Mouse (Mus musculus) liver, embryonic 16.5 days (tissue): ENCODE measurements around the gene Gm10192. TPM values are rescaled to one million over a fixed set of nuclear protein-coding genes. Genes with fewer than 3 reads are reported as not detected.

ENCODE experiments used
- ATAC-seq: fragments of 200-750 bp; cut with Nextera tagmentation; 2 replicates; pipeline ENCODE4 v1.8.0; 2017; ENCODE audit warnings: low read depth, mild to moderate bottlenecking, moderate number of reproducible peaks, moderate library complexity
- H3K27ac ChIP-seq: fragments of 300-500 bp; sonication (generic); 2 replicates; pipeline ENCODE4 v1.5.1; 2014; ENCODE audit warnings: mild to moderate bottlenecking, low read length
- H3K27me3 ChIP-seq: fragments of 300-500 bp; sonication (generic); 2 replicates; pipeline ENCODE4 v1.6.1; 2014; ENCODE audit warnings: low read depth, low read length, mixed read lengths; ENCODE audit not compliant: control insufficient read depth, insufficient read depth
- H3K36me3 ChIP-seq: fragments of 300-500 bp; sonication (generic); 2 replicates; pipeline ENCODE4 v1.6.1; 2014; ENCODE audit warnings: mild to moderate bottlenecking; ENCODE audit not compliant: control insufficient read depth, insufficient read depth
- H3K4me1 ChIP-seq: fragments of 300-500 bp; sonication (generic); 2 replicates; pipeline ENCODE4 v1.6.1; 2014; ENCODE audit warnings: low read depth, low read length, mixed read lengths; ENCODE audit not compliant: control insufficient read depth
- H3K4me2 ChIP-seq: fragments of 300-500 bp; sonication (generic); 2 replicates; pipeline ENCODE4 v1.6.1; 2014; ENCODE audit warnings: low read depth, low read length, mixed read lengths
- H3K4me3 ChIP-seq: fragments of 300-500 bp; sonication (generic); 2 replicates; pipeline ENCODE4 v1.5.1; 2014; ENCODE audit warnings: low read depth, mild to moderate bottlenecking, low read length
- H3K9ac ChIP-seq: fragments of 300-500 bp; sonication (generic); 2 replicates; pipeline ENCODE4 v1.6.1; 2014; ENCODE audit warnings: low read depth, low read length
- H3K9me3 ChIP-seq: fragments of 300-500 bp; sonication (generic); replicated peaks from 2 replicates; pipeline ENCODE4 v1.6.1; 2016; ENCODE audit warnings: low read length; ENCODE audit not compliant: control insufficient read depth
- WGBS: fragments of 180-500 bp; shearing (Covaris S2); extraction: QIAGEN DNeasy Blood & Tissue Kit; methylation state at CpG from one replicate; pipeline ENCODE4 v1.1.7; 2014; ENCODE audit not compliant: insufficient replicate concordance; 5-methylcytosine and 5-hydroxymethylcytosine counted together
- polyA plus RNA-seq: library from polyadenylated mRNA; unstranded; fragments of >200 nt; fragmentation: Nextera tagmentation; extraction: Ambion mirVana; gene quantifications from 2 replicates; pipeline ENCODE4 v1.2.1, GENCODE M21; 2015

The Gm10192 gene
- polyA plus RNA-seq, 1 experiment from 2014 or later: not detected

- Histone ChIP-seq H3K4me2 (no peak overlapping the region), H3K27me3 (no peaks in the 10 kb centered on the region), H3K9me3 (no peaks in the 10 kb centered on the region), H3K4me3 (no peak overlapping the region), H3K36me3 (no peaks in the 10 kb centered on the region), H3K4me1 (no peaks in the 10 kb centered on the region), H3K27ac (no peak overlapping the region), H3K9ac (no peak overlapping the region)
- 61% methylated on average over 10 of the region's 10 CpGs for WGBS
- ATAC-seq: no peak
These were observed 26.1 kb downstream of the Gm10192 start for GRCm38 (mm10) chr4:97156841-97157345.

GRCm38 (mm10) chr4:97156084-97156483 lies 26.9 kb downstream of the Gm10192 start:
- Histone ChIP-seq H3K9ac (no peak overlapping the region), H3K36me3 (no peaks in the 10 kb centered on the region), H3K27me3 (no peaks in the 10 kb centered on the region), H3K9me3 (no peaks in the 10 kb centered on the region), H3K27ac (no peak overlapping the region), H3K4me3 (no peak overlapping the region), H3K4me1 (no peaks in the 10 kb centered on the region), H3K4me2 (no peak overlapping the region)
- no peak for ATAC-seq
- WGBS: 50% methylated on average over 3 of the region's 3 CpGs

- Histone ChIP-seq H3K9me3 (no peaks in the 10 kb centered on the region), H3K36me3 (no peaks in the 10 kb centered on the region), H3K4me2 (no peak overlapping the region), H3K4me1 (no peaks in the 10 kb centered on the region), H3K27ac (no peak overlapping the region), H3K27me3 (no peaks in the 10 kb centered on the region), H3K4me3 (no peak overlapping the region), H3K9ac (no peak overlapping the region)
- no peak for ATAC-seq
These were observed 29.4 kb downstream of the Gm10192 start for GRCm38 (mm10) chr4:97153554-97153953.

GRCm38 (mm10) chr4:97142484-97142883 lies 40.5 kb downstream of the Gm10192 start:
- no peaks in the 10 kb centered on the region for H3K36me3 ChIP-seq
- H3K4me3 ChIP-seq: no peak overlapping the region
- no peak overlapping the region for H3K4me2 ChIP-seq
- no peak overlapping the region for H3K9ac ChIP-seq
- no peaks in the 10 kb centered on the region for H3K4me1 ChIP-seq
- H3K27me3 ChIP-seq: no peaks in the 10 kb centered on the region
- no peak overlapping the region for H3K27ac ChIP-seq
- 77% methylated on average over 2 of the region's 2 CpGs for WGBS
- no peak for ATAC-seq
- H3K9me3 ChIP-seq: no peaks in the 10 kb centered on the region
